Mouse (Mus musculus): ENCODE data around the gene Tkt.

Gene Tkt

GRCm38 (mm10) chr14:30622130-30622529 lies 74.0 kb downstream of the Tkt start:
- DNase-seq (ENCODE audit: low spot score): peak; percentile 26

GRCm38 (mm10) chr14:30622556-30622955 lies 74.4 kb downstream of the Tkt start:
- DNase-seq (ENCODE audit: low spot score): no peak

Measured in testis, postnatal 14 days (tissue).